Mouse (Mus musculus) megakaryocyte, embryonic 14.5 days (primary cell): ENCODE data around the gene Eif2s1.

Experiments
- FLI1 ChIP-seq: IDR thresholded peaks from 2 replicates; pipeline ENCODE4 v1.6.1; 2012; ENCODE audit warnings: low read length, inconsistent platforms, mixed read lengths
- GATA1 ChIP-seq: IDR thresholded peaks from 3 replicates; pipeline ENCODE4 v1.6.1; 2012; ENCODE audit warnings: mixed read lengths, low read length, inconsistent platforms, borderline replicate concordance

DNA sequence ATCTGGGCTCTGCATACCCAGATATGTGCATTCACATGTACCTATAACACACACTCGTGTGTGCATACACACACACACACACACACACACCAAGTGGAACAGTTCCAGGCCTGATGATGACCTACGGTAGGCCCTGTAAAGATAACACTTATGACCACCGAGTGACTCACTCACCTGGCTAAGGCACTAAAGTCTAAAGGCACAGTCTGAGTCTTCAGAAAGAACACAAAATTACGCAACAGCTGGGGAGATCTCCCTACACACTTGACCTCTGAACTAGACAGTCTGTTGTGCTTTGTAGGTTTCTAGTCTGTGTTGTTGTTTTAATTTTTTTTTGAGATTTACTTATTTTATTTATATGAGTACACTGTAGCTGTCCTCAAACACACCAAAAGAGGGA lies 52.8 kb downstream of the Eif2s1 start:
- no peak for TF ChIP-seq GATA1
- TF ChIP-seq FLI1 = no peak
